Mouse (Mus musculus) thymus, adult 2 months (tissue): ENCODE data around the gene Nell2. TPM values are rescaled to one million over a fixed set of nuclear protein-coding genes. Genes with fewer than 3 reads are reported as not detected.
"Not testable (repeated sequence)": the region's sequence is repeated elsewhere in the genome, so short reads cannot be mapped to it uniquely, and the experiment has no call there.

Experiments used
- DNase-seq: peaks from one replicate; pipeline ENCODE4 v3.0.0; 2021
- H3K27ac ChIP-seq: fragments of 200-500 bp; 2 replicates; pipeline ENCODE4 v1.5.1; 2012; ENCODE audit warnings: low read length, control low read depth; ENCODE audit not compliant: control insufficient read depth, insufficient read depth
- H3K27me3 ChIP-seq: fragments of 200-500 bp; 2 replicates; pipeline ENCODE4 v1.6.1; 2012; ENCODE audit warnings: mild to moderate bottlenecking, low read length, moderate library complexity, mixed read lengths; ENCODE audit not compliant: control insufficient read depth, insufficient read depth
- H3K36me3 ChIP-seq: fragments of 200-500 bp; 2 replicates; pipeline ENCODE4 v1.6.1; 2012; ENCODE audit warnings: mild to moderate bottlenecking, low read length, moderate library complexity; ENCODE audit not compliant: control insufficient read depth, insufficient read depth
- H3K4me1 ChIP-seq: fragments of 200-500 bp; replicated peaks from 2 replicates; pipeline ENCODE4 v1.6.1; 2012; ENCODE audit warnings: low read length; ENCODE audit not compliant: control insufficient read depth, insufficient read depth
- H3K4me3 ChIP-seq: fragments of 200-500 bp; 2 replicates; pipeline ENCODE4 v1.5.1; 2012; ENCODE audit warnings: mild to moderate bottlenecking, low read length, control low read depth, moderate library complexity; ENCODE audit not compliant: control insufficient read depth, insufficient read depth
- CTCF ChIP-seq: fragments of 200-500 bp; IDR thresholded peaks from 2 replicates; pipeline ENCODE4 v1.5.1; 2012; ENCODE audit warnings: mild to moderate bottlenecking, control low read depth, low read length, moderate library complexity, borderline replicate concordance; ENCODE audit not compliant: control insufficient read depth, poor library complexity, insufficient read depth; ENCODE audit errors: extremely low read depth
- POLR2A ChIP-seq: fragments of 200-500 bp; IDR thresholded peaks from 2 replicates; pipeline ENCODE4 v1.6.1; 2012; ENCODE audit warnings: mild to moderate bottlenecking, low read length, control low read depth, moderate library complexity; ENCODE audit not compliant: control insufficient read depth, poor library complexity, insufficient read depth; ENCODE audit errors: extremely low read depth
- WGBS: fragments of 180-500 bp; shearing (Covaris S2); methylation state at CpG from one replicate; pipeline ENCODE4 v1.1.7; 2018; 5-methylcytosine and 5-hydroxymethylcytosine counted together
- polyA plus RNA-seq: library from polyadenylated mRNA; depleted of rRNA; stranded (reverse); fragments of >200 nt; gene quantifications from 2 replicates; pipeline ENCODE4 v1.2.3, GENCODE M21; 2012

Nell2 gene
- polyA plus RNA-seq, 1 experiment: 1.4 TPM

DNA sequence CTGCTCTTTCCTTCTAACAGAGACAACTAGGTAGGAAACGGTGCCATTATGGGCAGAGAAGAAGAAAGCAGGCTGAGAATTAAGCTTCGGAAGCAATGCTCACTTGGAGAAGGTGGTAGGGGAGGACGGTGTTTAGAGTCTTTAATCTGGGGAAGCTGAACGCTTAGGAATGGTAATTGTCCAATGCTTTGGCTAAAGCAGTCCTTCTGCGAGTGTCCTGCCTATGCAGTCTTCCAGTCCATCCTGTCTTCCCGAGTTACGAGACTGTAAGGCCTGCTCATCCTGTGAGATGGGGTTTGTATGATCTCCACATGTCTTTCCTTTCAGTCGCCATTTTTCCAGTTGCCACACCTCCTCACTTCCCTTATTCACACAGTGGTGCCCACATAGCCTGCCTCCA lies 284.5 kb downstream of the Nell2 start:
- 86% methylated on average over 8 of the region's 8 CpGs for WGBS
- TF ChIP-seq POLR2A (no peak), CTCF (no peak)
- Histone ChIP-seq H3K4me1 (no peaks in the 10 kb centered on the region), H3K4me3 (no peak overlapping the region), H3K27me3 (no peaks in the 10 kb centered on the region), H3K36me3 (no peaks in the 10 kb centered on the region), H3K27ac (no peak overlapping the region)
- DNase-seq: no peak

DNA sequence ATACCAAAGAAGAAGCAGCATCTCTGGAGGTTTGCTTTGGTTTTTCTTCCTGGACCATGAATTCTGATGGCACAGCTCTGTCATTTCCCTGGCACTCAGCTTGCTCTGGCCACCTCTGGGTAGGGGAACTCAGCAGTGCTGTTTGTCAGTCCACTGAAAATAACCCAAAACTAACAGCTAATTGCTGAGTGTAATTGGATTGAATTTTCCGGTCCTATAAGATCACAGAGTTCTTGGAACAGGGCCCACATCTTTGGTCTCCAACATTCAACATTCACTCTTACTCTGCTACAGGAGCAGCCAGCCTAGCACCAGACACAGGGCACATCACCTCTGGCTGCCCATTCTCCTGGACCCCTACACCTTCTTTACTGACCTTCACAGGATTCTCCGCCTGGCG lies 287.2 kb downstream of the Nell2 start:
- no peaks in the 10 kb centered on the region for H3K36me3 ChIP-seq
- WGBS: 98% methylated on average over 3 of the region's 3 CpGs

DNA sequence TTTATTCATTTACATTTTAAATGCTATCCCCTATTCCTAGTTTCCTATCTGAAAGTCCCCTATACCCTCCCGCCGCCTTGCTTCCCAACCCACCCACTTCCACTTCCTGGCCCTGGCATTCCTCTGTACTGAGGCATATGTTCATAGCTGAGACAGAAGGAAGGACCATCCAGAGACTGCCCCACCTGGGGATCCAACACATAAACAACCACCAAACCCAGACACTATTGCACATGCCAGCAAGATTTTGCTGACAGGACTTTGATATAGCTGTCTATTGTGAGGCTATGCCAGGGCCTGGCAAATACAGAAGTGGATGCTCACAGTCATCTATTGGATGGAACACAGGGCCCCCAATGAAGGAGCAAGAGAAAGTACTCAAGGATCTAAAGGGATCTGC lies 291.3 kb downstream of the Nell2 start:
- H3K4me1 ChIP-seq, H3K4me3 ChIP-seq, H3K36me3 ChIP-seq, DNase-seq, H3K27me3 ChIP-seq, H3K27ac ChIP-seq: not testable (repeated sequence)
- 89% methylated on average over 2 of the region's 2 CpGs for WGBS

More for the DNA sequence above, 287.2 kb downstream of the Nell2 start:
- Histone ChIP-seq H3K4me1 (no peaks in the 10 kb centered on the region), H3K4me3 (no peak overlapping the region), H3K27ac (no peak overlapping the region), H3K27me3 (no peaks in the 10 kb centered on the region)
- no peak for DNase-seq
- TF ChIP-seq CTCF: no peak
- no peak for TF ChIP-seq POLR2A

DNA sequence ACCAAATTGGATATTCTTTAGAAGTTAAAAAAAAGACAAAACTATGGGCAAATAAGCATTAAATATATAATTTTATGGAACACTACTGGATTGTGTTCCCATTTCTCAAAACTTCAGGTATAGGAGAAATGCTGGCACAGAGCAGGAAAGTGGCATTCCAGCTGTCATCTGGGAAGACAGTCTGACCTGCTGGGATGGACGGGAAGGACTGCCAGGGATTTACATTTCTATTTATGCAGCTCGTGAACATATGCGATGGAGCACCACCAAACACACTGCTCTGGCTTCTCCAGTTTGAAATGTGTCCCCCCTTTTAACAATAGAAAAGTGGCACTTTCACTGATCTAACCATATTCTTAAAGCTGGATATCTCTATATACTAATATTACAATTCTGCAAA lies 291.9 kb downstream of the Nell2 start:
- TF ChIP-seq CTCF (no peak), POLR2A (no peak)
- H3K4me3 ChIP-seq: no peak overlapping the region
- no peaks in the 10 kb centered on the region for H3K36me3 ChIP-seq
- 98% methylated on average over 3 of the region's 3 CpGs for WGBS
- H3K27me3 ChIP-seq: no peaks in the 10 kb centered on the region
- no peaks in the 10 kb centered on the region for H3K4me1 ChIP-seq
- H3K27ac ChIP-seq: no peak overlapping the region
- no peak for DNase-seq

DNA sequence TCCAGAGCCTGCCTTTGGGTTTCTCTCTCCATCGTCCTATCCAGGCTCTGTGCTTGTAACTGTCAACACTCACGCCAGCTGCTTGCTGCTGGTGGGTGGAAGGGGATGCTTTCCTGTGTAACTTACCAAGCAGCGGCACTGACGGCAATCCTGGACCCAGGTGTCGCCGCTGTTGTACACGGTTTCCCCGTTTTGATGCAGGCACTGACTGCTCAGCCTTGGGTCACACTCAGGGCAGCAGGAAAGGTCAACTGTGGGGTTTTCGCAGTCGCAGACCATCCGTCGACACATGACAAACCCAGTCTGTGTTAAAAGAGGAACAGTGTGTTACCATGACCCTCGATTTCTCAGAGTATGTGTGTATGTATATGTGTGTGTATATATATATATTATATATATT lies 297.2 kb downstream of the Nell2 start:
- 94% methylated on average over 13 of the region's 13 CpGs for WGBS
- Histone ChIP-seq H3K27ac (no peak overlapping the region), H3K4me3 (no peak overlapping the region), H3K4me1 (no peaks in the 10 kb centered on the region), H3K27me3 (no peaks in the 10 kb centered on the region), H3K36me3 (no peaks in the 10 kb centered on the region)
- DNase-seq: no peak
- TF ChIP-seq POLR2A (no peak), CTCF (no peak)

DNA sequence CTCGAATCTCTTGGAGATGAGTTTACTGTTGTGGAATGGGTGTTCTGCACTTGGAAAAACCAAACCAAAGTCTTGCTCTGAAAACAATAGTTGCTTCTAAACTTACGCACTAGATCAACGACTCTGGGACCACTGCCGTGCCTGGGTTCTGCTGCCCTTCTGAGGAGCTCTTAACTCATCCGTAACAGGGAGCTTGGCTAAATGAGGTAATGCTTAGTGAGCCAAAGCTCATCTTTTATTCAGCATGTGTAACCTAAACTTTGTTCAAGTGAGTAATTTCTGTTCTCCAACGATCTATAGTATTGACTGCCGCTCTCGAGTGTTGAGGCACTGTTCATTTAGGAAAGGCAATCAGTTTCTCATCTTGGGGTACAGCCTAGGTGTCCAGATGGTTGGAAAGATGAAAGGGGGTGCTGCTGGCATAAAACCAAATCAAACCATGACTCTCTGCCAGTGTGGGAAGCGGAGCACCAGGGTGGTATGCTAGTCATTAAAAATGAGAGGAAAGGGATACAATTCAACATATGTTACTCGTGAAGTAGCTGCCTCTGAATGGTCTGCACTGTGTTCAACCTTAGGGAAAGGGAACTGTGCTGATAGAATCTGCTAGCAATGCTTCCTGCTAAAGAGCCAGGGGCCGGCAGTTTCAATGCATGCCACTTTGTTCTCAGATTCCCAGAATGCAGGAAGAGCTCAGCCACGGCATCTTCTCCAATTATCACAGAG lies 311.6 kb downstream of the Nell2 start:
- WGBS: 82% methylated on average over 12 of the region's 12 CpGs
- no peaks in the 10 kb centered on the region for H3K36me3 ChIP-seq
- TF ChIP-seq CTCF (no peak), POLR2A (no peak)
- H3K27ac ChIP-seq: no peak overlapping the region
- no peak overlapping the region for H3K4me3 ChIP-seq
- no peaks in the 10 kb centered on the region for H3K27me3 ChIP-seq
- DNase-seq: no peak
- no peaks in the 10 kb centered on the region for H3K4me1 ChIP-seq

DNA sequence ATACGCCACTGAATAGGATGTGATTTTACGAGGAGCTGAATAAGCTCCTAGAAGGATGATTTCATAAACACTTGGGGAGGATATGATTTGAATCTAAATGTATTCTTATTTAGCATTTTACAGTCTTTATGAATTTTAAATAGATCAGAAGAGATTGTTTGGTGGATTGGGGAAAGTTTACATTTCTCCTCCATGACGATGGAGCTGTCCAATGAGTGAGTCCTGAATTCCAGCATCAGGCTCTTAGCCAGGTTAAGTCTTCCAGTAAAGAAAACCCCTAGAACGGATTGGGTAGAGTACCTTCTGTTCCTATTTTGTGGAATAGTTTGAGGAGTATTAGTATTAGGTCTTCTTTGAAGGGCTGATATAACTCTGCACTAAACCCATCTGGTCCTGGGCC lies 317.8 kb downstream of the Nell2 start:
- WGBS: 83% methylated on average over 4 of the region's 4 CpGs
- no peak for TF ChIP-seq CTCF
- no peak for TF ChIP-seq POLR2A
- Histone ChIP-seq H3K27me3 (no peaks in the 10 kb centered on the region), H3K27ac (no peak overlapping the region), H3K4me3 (no peak overlapping the region), H3K4me1 (no peaks in the 10 kb centered on the region), H3K36me3 (no peaks in the 10 kb centered on the region)
- DNase-seq: no peak
